ENCODE assay signal across 33 mouse cellular contexts in the genomic region with DNA sequence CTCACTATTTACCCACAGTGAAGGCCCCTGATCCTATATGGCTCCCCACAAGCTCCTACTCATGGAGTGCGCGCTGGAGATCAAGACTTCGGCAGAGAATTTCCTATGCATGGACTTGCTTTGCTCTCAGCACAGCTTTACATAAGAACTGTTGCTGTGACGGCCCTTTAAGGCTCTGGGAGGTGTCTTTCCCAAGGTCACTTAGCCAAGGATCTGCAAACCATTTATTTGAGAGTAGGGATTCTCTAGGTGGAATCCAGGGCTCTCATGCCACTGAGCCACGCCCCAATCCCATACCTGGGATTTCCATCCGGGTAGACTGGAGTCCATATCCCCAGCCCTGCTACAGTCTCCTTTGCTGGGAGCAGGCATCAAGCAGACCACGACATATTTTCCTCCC.
"Had no signal": no experiment of that assay in that cellular context is flagged by ENCODE, and none has a peak within 500 bp of the region (broad histone marks: within the 10 kb centered on the region; RNA-seq: fewer than 3 reads in every experiment).

No protein-coding gene starts in this region.

- H3K9ac ChIP-seq: limb, embryonic 12.5 days; limb, embryonic 13.5 days; limb, embryonic 15.5 days; liver, embryonic 12.5 days; liver, embryonic 13.5 days; liver, embryonic 14.5 days; liver, embryonic 15.5 days; liver, postnatal 0 days; lung, embryonic 14.5 days; lung, embryonic 15.5 days; midbrain, embryonic 12.5 days; midbrain, embryonic 13.5 days; midbrain, embryonic 15.5 days; neural tube, embryonic 12.5 days; neural tube, embryonic 13.5 days had no signal

- DNase-seq: left cerebral cortex, postnatal 4 days; liver; liver, embryonic 13.5 days; liver, postnatal 0 days; lung, adult 18-20 months; lung, adult 2 months; lung, embryonic 14.5 days; lung, postnatal 10 days; lung, postnatal 14 days; lung, postnatal 36 days; lung, postnatal 4 days; midbrain, embryonic 14.5 days had no signal

- H3K4me3 ChIP-seq: limb, embryonic 10.5 days; limb, embryonic 12.5 days; limb, embryonic 13.5 days; limb, embryonic 15.5 days; liver, embryonic 12.5 days; liver, embryonic 13.5 days; liver, embryonic 15.5 days; lung, embryonic 15.5 days; megakaryocyte, embryonic 14.5 days; midbrain, embryonic 10.5 days; midbrain, embryonic 12.5 days; midbrain, embryonic 13.5 days; midbrain, embryonic 15.5 days; myocyte; neural tube, embryonic 12.5 days; neural tube, embryonic 13.5 days had no signal

- ATAC-seq: liver, embryonic 12.5 days; lung, postnatal 0 days; midbrain, embryonic 13.5 days; midbrain, embryonic 15.5 days; midbrain, embryonic 16.5 days had no signal

- H3K9me3 ChIP-seq: limb, embryonic 10.5 days; limb, embryonic 15.5 days; liver, embryonic 15.5 days; lung, embryonic 15.5 days; midbrain, embryonic 12.5 days; midbrain, embryonic 13.5 days; midbrain, embryonic 15.5 days had no signal

- H3K27ac ChIP-seq: limb, embryonic 10.5 days; limb, embryonic 12.5 days; limb, embryonic 13.5 days; limb, embryonic 15.5 days; liver, embryonic 12.5 days; liver, embryonic 13.5 days; liver, embryonic 14.5 days; liver, embryonic 15.5 days; lung, embryonic 15.5 days; macrophage; midbrain, embryonic 10.5 days; midbrain, embryonic 12.5 days; midbrain, embryonic 13.5 days; midbrain, embryonic 15.5 days; neural tube, embryonic 12.5 days; neural tube, embryonic 13.5 days had no signal

- H3K4me2 ChIP-seq: limb, embryonic 12.5 days; limb, embryonic 13.5 days; limb, embryonic 15.5 days; liver, embryonic 11.5 days; liver, embryonic 12.5 days; liver, embryonic 13.5 days; liver, embryonic 15.5 days; lung, embryonic 14.5 days; lung, embryonic 15.5 days; midbrain, embryonic 11.5 days; midbrain, embryonic 12.5 days; midbrain, embryonic 13.5 days; midbrain, embryonic 15.5 days; neural tube, embryonic 12.5 days; neural tube, embryonic 13.5 days had no signal

- H3K36me3 ChIP-seq: limb, embryonic 10.5 days; limb, embryonic 15.5 days; liver, embryonic 12.5 days; liver, embryonic 13.5 days; liver, embryonic 15.5 days; lung, embryonic 15.5 days; midbrain, embryonic 10.5 days; midbrain, embryonic 12.5 days; midbrain, embryonic 13.5 days; midbrain, embryonic 15.5 days; neural tube, embryonic 12.5 days; neural tube, embryonic 13.5 days had no signal
